Mouse (Mus musculus): ENCODE results near the gene Gm4303.
"Not testable (repeated sequence)": the region's sequence is repeated elsewhere in the genome, so short reads cannot be mapped to it uniquely, and the experiment has no call there.

Gm4303 gene

GRCm38 (mm10) chr10:100345672-100346071 is at the start of gene Gm4303:
Gene Gm4303 (plus strand): TSS chr10:100345972.
- DNase-seq (ENCODE audit: low spot score in 2 of 2) = not testable (repeated sequence)

- DNase-seq (ENCODE audit: low spot score in 2 of 2) = no peak
Observed at GRCm38 (mm10) chr10:100296105-100296504, 49.7 kb upstream of the Gm4303 start.

GRCm38 (mm10) chr10:100300106-100300505 is 45.7 kb upstream of the Gm4303 start:
- DNase-seq (ENCODE audit: low spot score in 2 of 2) = not testable (repeated sequence)

GRCm38 (mm10) chr10:100335376-100335775 is 10.4 kb upstream of the Gm4303 start, which contains the start of gene Gm4301:
Gene Gm4301 (plus strand): TSS chr10:100335676.
- not testable (repeated sequence) for DNase-seq (ENCODE audit: low spot score in 2 of 2)

DNA sequence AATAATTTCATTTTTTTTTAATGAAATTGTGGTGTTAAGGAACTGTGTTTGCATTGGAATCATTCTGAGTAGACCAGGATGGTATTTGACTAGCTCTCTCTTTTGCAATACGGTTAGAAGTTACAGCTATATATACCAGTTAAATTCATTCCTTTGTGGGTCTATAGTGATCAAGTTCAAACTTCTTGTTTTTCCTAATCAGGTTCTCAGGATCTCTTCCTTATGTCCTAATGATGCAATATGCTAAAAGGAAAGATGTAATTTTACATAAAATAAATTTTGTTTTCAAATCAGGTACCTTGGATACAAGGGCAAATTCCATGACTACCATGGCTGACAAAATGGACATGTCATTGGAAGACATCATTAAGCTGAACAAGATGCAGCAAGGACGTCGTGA is 5.2 kb upstream of the Gm4303 start, which contains the start of gene Gm4302:
Gene Gm4302 (plus strand): TSS at position 301 of the 400 bp plus-strand sequence.
- not testable (repeated sequence) for DNase-seq (ENCODE audit: low spot score in 2 of 2)

- DNase-seq (ENCODE audit: low spot score in 2 of 2) = not testable (repeated sequence)
Observed at GRCm38 (mm10) chr10:100350793-100351192, 5.0 kb downstream of the Gm4303 start, which contains the start of gene Gm4305. Gene Gm4305 (plus strand): TSS chr10:100351093.

GRCm38 (mm10) chr10:100356841-100357240 is 11.1 kb downstream of the Gm4303 start:
- DNase-seq (ENCODE audit: low spot score in 2 of 2) = peak; percentile 1 to 11

DNA sequence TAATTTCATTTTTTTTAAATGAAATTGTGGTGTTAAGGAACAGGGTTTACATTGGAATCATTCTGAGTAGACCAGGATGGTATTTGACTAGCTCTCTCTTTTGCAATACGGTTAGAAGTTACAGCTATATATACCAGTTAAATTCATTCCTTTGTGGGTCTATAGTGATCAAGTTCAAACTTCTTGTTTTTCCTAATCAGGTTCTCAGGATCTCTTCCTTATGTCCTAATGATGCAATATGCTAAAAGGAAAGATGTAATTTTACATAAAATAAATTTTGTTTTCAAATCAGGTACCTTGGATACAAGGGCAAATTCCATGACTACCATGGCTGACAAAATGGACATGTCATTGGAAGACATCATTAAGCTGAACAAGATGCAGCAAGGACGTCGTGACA is 15.3 kb downstream of the Gm4303 start, which contains the start of gene Gm4307:
Gene Gm4307 (plus strand): TSS at position 301 of the 400 bp plus-strand sequence.
- DNase-seq (ENCODE audit: low spot score in 2 of 2) = not testable (repeated sequence)

DNA sequence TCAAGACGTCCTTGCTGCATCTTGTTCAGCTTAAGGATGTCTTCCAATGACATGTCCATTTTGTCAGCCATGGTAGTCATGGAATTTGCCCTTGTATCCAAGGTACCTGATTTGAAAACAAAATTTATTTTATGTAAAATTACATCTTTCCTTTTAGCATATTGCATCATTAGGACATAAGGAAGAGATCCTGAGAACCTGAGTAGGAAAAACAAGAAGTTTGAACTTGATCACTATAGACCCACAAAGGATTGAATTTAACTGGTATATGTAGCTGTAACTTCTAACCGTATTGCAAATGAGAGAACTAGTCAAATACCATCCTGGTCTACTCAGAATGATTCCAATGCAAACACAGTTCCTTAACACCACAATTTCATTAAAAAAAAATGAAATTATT is 36.7 kb downstream of the Gm4303 start, which contains the start of gene Gm4312:
Gene Gm4312 (minus strand): TSS at position 101 of the 400 bp plus-strand sequence.
- not testable (repeated sequence) for DNase-seq (ENCODE audit: low spot score in 2 of 2)

Measured in spleen, postnatal 14 days (tissue).